Mouse (Mus musculus): ENCODE data around the gene Zfp541. TPM values are rescaled to one million over a fixed set of nuclear protein-coding genes. Genes with fewer than 3 reads are reported as not detected.

Zfp541 gene
- total and polyA plus RNA-seq, 3 experiments: 0.04 to 0.07 (median 0.06) TPM

DNA sequence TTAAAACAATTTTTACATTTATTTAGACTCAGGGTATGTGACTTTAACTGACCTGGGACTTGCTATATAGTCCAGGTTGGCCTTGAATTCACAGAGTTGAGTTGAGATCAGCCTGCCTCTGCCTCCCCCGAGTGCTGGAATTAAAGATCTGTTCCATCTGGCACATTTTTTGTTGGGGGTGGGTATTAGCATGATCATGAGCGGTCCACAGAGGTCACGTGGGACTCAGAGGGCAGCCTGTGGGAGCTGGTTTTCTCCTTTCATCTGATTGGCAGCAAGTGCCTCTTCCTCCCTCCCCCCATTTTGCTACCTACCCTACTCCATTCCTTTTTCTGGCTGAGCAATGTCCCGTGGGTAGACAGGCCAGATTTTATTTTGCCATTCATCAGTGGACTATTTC, 19.0 kb downstream of the Zfp541 start:
- no peak for DNase-seq

DNA sequence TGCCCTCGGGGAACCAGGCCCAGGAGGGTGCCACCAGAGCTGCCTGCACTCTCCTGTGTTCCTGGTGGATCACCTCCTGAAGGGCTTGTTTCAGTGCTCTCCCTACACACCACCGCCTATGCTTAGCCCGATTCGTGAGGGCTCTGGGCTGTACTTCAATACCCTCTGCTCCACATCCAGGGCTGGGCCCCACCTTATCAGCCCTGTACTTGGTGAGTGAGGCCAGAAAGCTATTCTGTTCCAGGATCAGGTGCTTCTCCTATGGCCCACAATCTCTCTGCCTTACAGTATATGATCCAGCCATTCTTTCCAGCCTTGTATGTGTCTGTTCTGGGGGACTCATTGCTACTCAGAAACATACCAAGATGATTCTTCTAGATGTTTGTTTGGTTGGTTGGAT, 21.7 kb downstream of the Zfp541 start:
- DNase-seq: no peak

DNA sequence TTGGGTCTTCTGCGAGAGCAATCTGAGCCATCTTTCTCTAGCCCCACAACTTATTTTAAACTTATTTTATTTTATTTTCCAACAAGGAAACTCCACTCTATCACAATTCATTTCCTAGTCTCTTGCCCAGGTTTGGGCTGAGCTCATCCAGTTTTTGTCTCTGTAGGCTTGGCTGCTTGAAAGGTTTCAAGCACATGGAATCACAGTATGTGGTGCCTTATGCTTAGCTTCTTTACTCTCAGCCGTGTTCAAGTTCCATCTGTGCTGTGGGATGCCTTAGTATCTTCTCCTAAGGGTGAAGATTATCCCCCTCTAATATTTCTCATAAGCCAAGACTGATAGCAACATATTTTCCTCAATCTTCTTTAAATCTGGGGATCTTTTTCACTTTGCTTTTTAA, 26.0 kb downstream of the Zfp541 start:
- DNase-seq: no peak

DNA sequence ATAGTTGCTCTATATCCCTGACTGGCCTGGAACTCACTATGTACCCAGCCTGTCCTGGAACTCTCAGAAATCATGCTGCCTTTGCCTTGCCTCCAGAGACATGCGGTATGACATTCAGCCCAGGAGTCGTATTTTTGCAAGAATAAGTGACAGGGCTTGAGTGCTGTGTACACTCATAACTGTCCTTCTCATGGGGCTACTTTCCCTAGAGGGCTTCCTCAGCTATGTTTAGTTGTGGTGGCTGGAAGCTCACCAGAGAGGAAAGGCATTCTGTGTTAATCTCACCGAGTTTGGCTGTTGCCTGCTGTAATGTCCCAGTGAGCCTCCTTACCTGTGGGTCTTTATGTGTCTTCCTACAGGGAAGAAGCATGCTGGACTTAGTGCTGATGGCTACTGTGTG, 33.0 kb downstream of the Zfp541 start:
- DNase-seq: no peak

DNA sequence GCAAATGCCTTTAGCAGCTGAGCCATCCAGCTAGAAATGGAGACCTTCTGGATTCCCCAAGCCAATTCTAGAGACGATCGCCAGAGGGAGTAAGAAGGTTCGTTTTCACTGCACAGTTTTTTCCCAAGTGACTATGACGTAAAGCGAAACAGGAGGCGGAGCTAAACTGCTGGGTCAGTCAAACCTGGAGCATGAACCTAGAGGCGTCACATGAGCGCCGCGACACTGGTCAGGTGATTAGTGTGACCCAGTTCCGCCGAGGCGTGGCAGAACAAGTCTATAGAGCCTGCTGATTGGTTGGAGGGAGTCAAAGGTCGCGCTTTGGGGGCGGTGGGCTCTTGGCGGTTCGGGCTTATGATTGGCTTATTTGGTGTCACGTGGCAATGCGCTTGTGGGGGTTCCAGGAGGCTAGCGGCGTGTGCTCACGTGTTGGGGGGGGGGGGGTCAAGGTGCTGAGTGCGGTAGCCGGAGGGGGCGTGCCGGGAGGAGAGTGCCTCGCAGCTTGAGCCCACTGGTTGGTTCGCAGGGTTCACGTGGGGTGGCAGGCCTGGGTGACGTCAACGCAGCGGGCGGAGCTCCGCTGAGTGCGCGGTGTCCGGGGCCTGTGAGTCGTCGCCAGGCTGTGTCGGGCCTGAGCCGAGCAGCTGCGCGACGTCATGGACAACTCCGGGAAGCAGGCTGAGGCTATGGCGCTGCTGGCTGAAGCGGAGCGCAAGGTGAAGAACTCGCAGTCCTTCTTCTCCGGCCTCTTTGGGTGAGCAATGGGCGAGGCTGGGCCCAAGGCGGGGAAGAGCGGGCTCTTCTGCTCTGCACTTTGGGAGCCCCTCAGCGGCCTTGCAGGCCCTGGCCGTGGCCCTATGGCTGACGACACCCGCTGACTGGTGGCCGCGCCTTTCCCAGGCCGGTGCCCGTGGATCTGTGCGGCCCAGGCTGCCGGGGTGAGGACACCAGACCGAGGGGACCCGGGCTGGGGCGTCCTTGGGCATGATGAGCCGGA, 36.7 kb downstream of the Zfp541 start, which contains the start of gene Napa:
TSS of gene Napa (plus strand) at position 438 of the 997 bp plus-strand sequence.
- peak; percentile 99 for DNase-seq

DNA sequence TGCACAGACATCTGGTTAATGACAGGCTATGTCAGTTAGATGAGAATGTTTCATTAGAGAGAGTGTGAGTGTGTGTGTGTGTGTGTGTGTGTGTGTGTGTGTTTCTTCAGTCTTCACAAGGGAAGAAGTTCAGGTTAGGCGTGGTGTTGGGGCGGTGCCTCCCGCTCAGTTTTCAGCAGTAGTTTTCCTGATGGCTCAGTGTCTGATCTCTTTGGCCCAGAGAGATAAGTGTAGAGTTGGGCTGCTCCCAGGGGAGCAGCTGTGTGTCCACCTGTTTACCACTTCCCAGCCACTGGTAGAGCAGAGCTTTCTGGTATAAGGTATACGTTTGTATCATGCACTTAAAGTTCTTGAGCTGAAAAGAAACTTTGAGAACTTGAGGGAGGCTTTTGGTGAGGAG, 38.3 kb downstream of the Zfp541 start:
- no peak for DNase-seq

DNA sequence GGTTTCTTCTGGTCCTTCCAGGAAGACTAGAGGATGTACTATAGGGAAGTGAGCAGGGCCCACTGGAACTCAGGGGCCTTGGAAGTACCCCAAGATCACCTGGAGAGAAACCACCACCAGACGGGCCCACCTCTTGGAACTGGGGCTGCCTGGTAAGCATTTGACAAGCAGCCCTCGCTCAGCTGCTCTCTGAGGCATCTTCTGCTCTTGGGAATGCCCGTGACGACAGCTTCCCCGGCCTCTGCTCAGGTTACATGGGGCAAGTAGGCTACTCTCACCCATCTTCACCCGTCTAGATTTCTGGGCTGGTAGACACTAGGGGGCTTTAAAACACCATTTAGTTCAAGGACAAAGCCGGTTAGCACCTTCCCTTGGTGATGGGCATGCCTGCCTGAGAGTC, 39.5 kb downstream of the Zfp541 start:
- no peak for DNase-seq

DNA sequence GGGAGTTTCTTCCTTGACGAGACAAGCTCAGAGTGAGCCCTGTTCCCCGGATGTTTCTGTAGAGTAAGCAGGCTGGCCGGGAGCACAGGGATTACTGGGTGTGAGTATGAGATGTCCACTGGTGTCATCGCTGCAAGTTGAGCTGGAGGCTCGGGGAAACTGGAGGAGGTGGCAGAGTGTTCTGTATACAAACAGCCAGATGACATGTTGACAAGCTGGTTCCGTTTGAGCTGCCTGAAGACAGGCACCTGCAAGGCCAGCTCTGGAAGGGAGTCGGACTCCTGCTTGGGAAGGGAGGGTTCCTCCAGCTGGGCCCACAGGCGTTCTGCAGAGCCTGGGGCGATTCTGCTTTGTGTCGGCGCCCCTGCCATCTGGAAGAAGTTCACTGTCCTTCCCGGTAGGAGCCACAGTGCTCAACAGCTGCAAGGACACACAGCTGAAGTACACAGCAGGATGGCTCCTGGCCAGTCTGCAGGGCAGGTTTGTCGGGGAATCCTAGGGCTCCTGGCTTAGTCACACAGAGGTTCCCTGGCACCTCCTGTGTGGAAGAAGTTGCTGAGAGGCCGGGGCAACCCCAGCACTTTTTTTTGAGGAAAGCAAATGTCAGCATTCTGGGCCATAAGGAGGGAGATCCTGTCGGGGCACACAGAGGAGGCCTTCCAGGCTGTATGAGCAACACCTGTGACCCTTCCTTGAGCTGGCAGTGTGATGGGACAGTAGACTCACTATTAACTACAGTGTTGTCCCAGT, 40.3 kb downstream of the Zfp541 start:
- no peak for DNase-seq

DNA sequence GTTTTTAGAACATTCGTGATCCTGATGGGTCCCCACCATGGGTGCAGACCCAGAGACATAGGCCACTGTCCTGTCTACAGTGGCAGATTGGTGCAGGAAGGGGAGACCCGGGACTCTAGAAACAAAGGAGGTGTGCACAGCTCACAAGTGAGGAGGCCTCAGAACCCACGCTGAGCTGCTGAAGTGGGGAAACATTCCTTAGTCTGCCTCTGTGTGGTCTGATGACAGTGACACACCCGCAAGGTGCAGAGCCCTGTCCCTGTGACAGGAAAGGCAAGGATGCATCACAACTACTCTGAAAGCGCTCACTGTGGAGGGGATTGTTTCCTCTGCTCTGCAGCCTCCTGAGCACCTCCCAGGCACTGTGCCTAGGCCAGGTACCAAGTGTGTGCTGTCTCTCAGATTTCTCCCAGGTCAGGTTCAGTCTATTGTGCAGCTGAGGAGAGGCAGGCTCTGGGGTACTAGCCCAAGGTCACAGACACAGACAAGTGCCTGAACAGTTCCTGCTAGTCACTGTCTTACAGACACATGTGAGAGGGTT, 41.1 kb downstream of the Zfp541 start:
- DNase-seq: no peak

DNA sequence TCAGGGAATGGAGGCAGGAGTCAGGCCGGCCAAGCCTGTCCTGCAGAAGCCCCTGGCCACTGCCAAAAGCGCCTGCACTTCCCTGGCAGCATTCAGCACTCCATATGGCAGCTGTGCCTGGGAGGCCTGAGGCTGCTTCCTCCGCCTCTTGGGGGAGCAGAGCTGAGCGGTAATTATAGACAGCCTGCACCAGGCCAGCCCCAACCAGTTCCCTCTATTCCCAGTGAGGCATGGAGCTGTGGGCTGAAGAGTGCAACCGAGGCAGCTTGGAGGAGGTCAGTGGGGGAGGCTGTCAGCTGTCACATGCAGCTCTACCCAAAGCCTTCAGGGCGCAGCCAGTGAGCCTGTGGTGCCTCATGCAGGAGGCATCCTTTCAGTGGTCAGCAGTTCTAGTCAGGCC, 42.1 kb downstream of the Zfp541 start:
- DNase-seq: no peak

DNA sequence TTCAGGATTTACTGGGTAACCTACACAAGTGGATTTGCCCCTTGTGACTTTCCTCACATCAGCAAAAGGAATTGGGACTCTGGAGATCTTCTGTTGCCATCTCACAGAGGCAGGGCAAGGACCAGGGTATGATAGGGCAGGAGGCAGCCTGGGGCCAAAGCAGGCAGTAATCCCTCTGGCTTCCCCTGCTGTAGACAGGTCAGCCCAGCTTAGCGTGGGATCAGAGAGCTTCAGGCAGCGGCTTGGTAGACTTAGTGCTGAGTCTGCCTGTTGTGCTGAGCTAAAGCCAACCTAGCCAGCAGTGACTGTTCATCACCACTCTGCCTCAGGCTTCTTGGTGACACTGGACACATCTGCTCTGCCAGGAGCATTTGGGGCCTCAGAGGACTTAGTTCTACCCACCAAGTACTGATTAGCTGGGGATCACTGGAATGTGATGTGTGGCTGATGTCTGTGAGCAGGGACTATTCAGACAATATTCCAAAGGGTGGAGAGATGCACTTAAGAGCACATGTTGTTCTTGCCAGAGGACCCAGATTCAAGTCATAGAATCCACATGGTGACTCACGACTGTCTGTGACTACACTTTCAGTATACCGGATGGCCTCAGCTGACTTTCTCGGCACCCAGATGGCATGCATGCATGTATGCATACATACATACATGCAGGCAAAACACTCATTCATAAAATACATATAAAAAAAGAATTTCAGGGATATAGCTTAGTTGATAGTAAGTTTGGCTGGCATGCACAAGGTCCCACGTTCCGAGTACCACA, 43.2 kb downstream of the Zfp541 start:
- no peak for DNase-seq

DNA sequence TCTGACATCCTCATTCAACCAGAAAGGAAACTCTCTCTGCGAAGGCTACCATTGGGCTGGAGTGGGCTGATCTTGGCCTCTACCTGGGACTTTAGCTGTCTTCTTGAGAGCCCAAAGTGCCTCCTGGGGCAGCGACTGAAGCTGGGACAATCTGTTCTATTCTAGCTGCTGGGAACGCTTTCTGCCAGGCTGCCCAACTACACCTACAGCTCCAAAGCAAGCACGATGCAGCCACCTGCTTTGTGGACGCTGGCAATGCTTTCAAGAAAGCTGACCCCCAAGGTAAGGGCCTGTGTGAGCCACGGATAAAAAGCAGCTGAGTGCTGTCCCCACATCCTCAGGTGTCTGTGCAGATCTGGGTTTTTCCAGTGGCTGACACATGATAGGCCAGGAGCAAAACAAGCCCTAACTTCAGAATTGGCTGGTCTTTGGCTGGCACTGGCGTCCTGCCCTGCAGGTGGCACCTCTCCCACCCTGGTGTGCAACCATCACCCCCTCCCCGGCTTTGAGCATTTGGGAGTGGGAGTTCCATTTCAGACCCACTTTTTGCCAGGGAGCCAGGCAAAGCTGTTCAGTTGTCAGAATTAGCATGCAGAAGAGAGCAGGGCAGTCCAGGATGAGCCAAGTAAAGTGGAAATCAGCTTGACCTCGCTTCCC, 47.4 kb downstream of the Zfp541 start:
- DNase-seq: no peak

DNA sequence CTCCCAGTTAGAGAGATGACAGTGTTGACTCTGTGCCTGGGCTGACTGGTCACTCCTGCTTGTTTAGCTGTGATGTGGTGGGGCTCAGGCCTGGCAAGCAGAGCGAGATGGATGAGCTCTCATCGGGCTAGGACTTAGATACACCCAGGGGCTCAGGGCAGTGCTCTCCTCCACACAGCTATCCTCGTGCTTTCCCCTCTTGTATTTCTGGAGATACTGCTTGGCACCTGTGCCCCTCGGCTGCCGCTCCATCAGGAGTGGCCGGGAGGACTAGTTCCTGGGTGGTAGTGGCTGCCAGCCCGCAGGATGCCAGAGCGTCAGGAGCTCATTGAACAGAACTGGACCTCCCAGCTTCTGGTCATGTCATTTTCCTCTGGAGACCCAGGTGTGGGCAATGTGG, 48.5 kb downstream of the Zfp541 start:
- DNase-seq: no peak

DNA sequence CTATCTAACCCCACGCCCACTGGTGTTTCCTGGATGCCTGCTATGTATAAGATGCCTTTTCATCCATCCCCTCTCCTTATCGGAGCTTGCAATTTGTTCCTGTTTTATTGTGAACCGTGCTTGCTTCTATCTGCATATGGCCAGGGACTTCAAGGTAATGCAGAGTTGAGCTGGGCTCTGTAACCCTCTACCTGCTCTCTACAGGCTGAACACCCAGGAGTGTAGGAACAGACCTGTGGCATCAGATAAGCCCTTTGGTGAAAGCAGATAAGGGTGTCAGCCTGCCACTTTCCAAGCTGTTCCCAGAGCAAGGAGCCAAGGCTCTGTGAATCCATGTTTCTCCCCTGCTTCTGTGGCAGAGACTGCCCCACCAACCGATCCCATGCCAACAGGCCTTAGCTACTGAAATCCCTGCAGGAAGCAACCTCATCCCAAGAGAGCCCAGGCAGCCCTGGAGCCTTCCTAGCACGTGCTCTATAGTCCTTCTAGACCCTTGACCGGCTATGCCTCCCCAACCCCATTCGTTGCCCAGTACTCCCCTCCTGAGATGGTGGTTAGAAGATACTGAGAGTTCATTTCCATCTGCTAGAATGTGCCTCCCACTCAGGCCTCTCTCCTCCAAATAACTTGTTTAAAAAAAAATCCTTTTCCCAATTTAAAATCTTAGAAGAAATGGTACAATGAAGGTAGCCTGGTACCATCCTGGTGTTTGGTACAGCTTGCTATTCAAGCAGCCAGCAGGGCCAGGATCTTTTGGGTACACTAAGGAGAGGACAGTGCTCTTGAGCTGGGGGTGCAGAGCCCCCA, 49.9 kb downstream of the Zfp541 start:
- no peak for DNase-seq

DNA sequence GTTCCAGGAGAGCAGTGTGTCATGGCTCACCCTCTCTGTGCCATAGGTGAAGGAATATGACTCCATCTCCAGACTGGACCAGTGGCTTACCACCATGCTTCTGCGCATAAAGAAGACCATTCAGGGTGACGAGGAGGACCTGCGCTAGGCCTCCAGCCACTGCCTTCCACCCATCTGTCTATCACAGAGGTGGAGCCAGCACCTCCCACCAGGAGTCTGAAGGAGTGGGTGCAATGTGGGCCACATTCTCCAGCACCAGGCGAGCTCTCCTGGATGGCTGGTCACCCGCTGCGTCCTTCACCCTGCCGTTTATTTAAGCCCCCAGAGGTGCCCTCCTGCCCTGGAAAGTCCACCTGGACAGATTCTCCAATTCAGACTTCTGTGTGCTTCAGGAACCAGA, 54.8 kb downstream of the Zfp541 start:
- no peak for DNase-seq

DNA sequence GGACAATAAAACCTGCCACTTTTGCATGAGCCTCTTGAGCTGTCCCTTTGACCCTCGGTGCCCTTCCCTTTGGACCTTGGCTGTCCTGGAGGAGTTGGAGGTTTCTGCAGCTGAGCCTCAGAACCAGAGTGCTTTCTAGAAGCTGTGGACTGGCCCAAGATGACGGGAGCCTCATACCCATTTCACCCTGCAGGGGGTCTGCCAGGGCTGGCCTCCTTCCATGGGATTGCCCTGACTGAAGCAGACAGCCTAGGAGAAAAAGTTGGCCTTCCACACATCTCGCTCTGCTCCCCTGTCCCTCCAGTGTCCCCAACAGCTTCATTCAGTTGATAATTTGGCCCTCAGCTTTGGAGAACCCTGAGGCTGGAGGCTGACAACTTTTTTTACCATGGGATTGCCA, 55.5 kb downstream of the Zfp541 start:
- no peak for DNase-seq

DNA sequence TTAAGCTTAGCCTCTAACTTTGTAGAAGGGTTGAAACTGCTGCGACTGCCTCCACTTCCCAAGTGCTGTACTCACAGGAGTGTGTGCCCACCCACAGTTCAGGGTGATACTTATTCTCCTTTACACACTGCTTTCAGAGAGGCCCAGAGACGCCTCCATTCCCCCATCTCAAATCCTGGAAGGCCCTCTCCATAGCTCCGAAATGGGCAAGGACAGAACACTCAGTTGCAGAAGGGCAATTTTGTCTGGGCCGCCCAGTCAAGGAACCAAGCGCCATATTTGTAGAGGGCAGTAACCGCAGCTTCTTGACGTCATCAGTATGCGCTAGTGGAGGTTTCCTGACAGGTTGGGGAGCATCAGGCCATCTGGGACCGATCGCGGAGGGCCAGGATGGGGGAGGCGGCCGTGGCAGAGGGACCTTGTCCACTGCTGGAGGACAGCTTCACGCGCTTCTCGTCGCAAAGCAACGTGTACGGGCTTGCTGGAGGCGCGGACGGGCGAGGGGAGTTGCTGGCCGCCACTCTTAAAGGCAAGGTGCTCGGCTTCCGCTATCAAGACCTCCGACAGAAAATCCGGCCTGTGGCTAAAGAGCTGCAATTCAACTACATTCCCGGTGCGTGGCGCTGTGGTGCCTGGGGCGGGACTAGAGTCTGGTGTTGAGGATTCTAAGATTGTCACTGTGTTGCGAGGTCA, 58.1 kb downstream of the Zfp541 start, which contains the start of gene Kptn:
TSS of gene Kptn (plus strand) at position 327 of the 693 bp plus-strand sequence.
- DNase-seq: peak; percentile 91

DNA sequence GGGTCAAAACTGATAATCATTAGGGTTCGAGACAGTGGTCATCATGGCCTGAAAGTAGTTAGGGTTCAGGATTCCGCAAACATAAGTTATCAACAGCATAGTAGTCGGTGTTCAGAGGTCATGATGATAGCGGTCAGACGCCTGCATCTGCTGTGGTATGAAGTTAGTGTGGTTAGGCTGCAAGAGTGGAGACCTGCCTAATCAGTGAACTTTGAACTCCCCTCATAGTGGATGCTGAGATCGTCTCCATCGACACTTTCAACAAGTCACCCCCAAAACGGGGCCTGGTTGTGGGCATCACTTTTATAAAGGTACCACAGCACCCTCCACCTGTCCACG, 58.6 kb downstream of the Zfp541 start:
- no peak for DNase-seq

DNA sequence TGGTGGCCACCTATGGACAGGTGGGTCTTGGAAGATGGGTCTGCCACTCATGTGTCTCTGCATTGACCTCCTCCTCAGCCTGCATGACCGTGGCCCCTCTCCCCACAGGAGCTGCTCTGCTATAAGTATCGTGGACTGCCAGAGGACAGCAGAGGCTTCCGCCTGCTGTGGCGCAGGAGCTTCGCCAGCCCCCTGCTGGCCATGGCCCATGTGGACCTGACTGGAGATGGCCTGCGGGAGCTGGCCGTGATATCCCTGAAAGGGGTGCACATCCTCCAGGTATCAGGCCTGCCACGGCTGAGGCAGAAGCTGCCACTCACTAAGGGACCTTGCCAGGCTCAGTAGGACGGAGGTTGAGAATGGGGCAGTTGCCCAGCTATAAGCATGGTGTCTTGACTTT, 64.2 kb downstream of the Zfp541 start:
- no peak for DNase-seq

DNA sequence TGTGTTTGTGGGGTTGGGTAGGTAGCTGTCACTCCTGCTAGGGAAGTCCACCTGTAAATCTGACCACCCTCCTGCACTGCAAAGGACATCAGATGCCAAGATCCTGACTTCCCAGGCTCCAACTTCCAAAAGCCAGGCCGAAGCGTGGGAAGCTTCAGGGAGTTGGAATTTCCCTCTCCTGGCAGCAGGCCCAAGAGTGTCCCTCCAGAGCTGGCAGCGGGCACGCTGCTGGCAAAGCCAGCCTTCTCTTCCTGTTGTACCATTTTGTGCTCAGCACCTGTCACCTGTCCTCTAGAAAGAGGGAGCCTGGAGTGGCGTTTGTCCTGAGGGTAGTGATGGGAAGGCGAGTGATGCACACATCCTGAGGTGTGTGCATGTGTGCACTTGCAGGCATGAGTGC, 66.7 kb downstream of the Zfp541 start:
- DNase-seq: no peak

Measured in adrenal gland, adult 2 months (tissue).